Mouse (Mus musculus): Measurements from ENCODE around the gene Ikzf4. TPM values are rescaled to one million over a fixed set of nuclear protein-coding genes. Genes with fewer than 3 reads are reported as not detected.
"Not testable (repeated sequence)": the region's sequence is repeated elsewhere in the genome, so short reads cannot be mapped to it uniquely, and the experiment has no call there.

Ikzf4 gene
- total RNA-seq, 2 experiments from 2014 or later: not detected

DNA sequence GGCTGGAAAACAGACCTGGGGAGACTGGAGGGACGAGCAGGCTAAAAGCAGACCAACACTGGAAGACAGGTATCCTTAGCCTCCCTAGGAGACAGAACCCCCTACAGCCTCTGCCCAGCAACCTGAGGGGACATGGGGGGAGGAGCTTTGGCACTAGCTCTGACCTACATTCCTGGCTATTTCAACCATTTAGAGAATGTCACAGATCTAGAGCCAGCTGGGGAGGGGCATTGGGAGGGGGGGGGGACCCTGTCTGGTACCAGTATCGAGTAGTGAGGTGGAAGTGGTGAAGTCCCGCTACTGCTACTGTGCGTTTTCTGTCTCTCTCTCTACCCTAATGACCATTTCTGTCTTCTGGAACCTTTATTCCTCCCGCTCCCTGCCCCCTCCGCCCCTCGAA, 3.9 kb downstream of the Ikzf4 start:
- ATAC-seq (ENCODE audit: poor library complexity, severe bottlenecking): no peak

DNA sequence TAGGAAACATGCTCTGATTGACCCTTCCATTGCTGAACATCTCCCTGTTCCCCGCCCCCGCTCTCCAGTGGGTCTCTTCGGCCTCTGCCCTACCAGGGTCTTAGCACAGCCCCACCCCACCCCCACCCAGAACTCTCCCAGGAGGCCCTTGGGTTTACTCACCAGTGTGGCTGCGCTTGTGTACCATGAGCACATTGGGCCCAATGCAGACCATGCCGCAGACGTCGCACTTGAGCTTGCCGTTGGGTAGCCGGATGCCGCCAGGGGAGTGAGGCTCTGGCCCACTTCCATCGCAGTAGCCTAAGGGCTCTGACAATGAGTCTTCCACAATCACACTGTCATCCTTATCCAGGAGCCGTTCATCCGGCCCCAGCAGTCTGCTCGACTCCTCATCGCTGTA, 4.9 kb downstream of the Ikzf4 start:
- no peak for ATAC-seq (ENCODE audit: poor library complexity, severe bottlenecking)

- no peak for ATAC-seq (ENCODE audit: poor library complexity, severe bottlenecking)
These were observed 5.8 kb downstream of the Ikzf4 start for GRCm38 (mm10) chr10:128639999-128640398.

- peak; percentile 48 for ATAC-seq (ENCODE audit: poor library complexity, severe bottlenecking)
These were observed 8.8 kb downstream of the Ikzf4 start for GRCm38 (mm10) chr10:128637011-128637410.

- peak; percentile 81 for ATAC-seq (ENCODE audit: poor library complexity, severe bottlenecking)
These were observed 9.2 kb downstream of the Ikzf4 start for GRCm38 (mm10) chr10:128636561-128636960.

DNA sequence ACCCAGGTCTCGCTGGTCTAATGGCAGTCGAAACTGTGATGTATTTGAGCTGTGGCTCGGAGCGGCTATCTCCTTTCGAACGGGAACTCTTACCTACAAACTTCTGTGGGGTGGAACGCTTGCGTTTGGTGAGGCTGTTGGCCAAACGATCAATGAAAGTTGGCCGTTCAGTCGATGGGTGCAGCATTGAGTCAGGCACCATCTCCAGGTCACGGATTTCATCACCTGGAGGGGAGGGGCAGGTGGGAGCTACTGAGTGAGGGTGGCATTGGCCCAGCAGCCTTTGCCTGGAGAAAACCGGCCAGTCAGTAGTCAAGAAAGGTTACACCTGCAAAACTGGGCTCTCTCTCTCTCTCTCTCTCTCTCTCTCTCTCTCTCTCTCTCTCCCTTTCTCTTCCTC, 10.1 kb downstream of the Ikzf4 start:
- ATAC-seq (ENCODE audit: poor library complexity, severe bottlenecking): no peak

- ATAC-seq (ENCODE audit: poor library complexity, severe bottlenecking): no peak
These were observed 14.2 kb downstream of the Ikzf4 start for GRCm38 (mm10) chr10:128631571-128631970.

GRCm38 (mm10) chr10:128630306-128630705, 15.5 kb downstream of the Ikzf4 start:
- not testable (repeated sequence) for ATAC-seq (ENCODE audit: poor library complexity, severe bottlenecking)

GRCm38 (mm10) chr10:128629746-128630145, 16.0 kb downstream of the Ikzf4 start:
- ATAC-seq (ENCODE audit: poor library complexity, severe bottlenecking): no peak

GRCm38 (mm10) chr10:128627398-128628317, 18.1 kb downstream of the Ikzf4 start:
- ATAC-seq (ENCODE audit: poor library complexity, severe bottlenecking): no peak

GRCm38 (mm10) chr10:128626311-128627310, 19.2 kb downstream of the Ikzf4 start, which contains the start of gene Rps26:
Gene Rps26, minus strand, starts transcription at chr10:128626747.
- ATAC-seq (ENCODE audit: poor library complexity, severe bottlenecking): peak; percentile 96

DNA sequence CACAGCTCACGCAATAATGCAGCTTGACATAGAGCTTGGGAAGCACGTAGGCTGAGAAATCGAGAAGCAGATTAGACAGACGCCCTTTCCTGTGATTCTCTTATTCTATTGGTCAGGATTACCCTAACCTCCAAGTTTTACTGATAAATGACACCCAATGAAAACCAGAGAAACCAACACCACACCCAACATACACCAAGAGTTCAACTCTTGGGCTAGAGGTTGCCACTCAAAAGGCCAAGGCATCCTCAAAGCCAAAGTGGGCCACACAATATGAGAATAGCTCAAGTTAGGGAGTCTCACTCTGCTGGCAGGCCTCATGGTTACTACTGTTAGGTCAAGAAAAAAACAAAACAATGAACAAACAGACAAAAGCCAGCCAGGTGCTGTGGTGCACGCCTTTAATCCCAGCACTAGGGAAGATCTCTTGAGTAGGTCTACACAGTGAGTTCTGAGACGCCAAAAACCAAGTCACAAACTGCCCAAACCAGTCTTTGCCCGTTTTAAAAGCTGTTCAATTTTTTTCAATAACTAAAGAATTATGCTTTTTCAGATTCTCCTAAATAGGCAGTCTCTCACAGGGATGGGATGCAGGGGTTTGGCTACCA, 20.4 kb downstream of the Ikzf4 start:
- no peak for ATAC-seq (ENCODE audit: poor library complexity, severe bottlenecking)

DNA sequence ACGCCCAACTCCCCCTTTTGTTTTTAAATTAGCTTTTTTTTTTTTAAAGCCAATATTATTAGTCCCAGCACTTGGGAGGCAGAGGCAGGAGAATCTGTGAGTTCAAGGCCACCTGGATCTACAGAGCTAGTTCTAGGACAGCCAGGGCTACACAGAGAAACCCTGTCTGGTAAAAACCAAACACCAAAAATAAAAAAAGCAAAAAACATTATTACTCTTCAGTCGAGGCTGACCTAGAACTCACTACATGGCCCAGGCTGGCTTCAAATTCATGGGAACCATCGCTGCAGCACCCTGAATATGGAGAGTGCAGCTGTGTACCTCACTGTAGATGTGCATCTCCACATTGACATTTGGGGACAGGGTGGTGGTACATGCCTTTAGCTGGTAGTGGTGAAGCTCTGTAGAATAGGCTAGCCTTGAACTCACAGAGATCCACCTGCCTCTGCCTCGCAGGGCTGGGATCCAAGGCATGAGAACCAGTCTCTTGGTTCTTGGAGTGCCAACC, 22.6 kb downstream of the Ikzf4 start:
- not testable (repeated sequence) for ATAC-seq (ENCODE audit: poor library complexity, severe bottlenecking)

DNA sequence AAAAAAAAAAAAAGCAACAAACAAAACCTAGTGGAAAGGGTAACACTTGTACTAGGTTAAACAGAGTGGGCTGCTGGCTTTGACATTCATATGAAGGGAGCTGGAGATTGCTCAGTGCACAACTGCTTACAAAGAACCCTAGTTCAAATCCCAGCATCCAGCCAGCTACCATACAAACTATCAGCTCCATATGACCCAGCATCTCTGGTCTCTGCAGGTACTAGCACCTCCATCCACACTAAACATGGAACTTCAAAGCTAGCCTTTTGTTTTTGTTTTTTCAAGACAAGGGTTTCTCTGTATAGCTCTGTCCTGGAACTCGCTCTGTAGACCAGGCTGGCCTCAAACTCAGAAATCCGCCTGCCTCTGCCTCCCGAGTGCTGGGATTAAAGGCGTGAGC, 23.1 kb downstream of the Ikzf4 start:
- no peak for ATAC-seq (ENCODE audit: poor library complexity, severe bottlenecking)

DNA sequence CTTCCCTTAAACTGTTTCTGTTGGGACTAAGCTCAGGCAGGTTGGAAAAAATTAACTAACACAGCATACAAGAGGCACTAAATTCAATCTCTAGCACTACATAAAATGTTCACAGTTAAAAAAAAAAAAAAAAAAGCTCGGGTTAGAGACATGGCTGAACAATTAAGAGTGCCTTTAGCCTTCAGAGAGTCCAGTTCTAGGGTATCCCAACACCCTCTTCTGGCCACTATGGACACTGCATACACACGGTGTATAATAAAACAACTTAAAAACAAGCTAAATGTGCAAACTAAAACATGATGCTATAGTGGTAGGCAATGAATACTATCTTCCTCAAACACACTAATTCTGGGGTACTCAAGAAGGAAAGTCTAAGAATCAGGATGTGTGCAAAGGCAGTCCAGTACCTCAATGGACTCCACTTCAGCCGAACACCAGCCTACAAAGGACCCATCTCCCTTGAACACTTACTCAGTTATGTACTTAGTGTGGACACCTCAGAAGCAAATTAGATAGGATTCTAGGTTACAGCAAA, 23.7 kb downstream of the Ikzf4 start:
- no peak for ATAC-seq (ENCODE audit: poor library complexity, severe bottlenecking)

- ATAC-seq (ENCODE audit: poor library complexity, severe bottlenecking): no peak
These were observed 25.6 kb downstream of the Ikzf4 start for GRCm38 (mm10) chr10:128620241-128620640.

- not testable (repeated sequence) for ATAC-seq (ENCODE audit: poor library complexity, severe bottlenecking)
These were observed 26.6 kb downstream of the Ikzf4 start for GRCm38 (mm10) chr10:128619148-128619547.

DNA sequence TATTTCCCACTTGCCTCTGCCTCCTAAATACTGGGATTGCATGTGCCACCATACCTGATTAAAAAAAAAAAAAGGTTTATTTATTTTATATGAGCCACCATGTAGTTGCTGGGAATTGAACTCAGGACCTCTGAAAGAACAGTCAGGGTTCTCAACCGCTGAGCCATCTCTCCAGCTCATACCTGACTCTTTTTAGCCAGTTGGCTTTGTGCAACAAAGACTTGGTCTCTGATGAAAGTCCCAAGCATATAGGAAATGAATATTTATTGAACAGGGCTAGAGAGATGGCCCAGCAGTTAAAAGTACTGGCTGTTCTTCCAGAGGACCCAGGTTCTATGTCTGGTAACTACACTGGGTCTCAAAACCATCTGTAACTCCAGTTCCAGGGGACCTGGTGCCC, 27.2 kb downstream of the Ikzf4 start:
- no peak for ATAC-seq (ENCODE audit: poor library complexity, severe bottlenecking)

GRCm38 (mm10) chr10:128615798-128616448, 29.9 kb downstream of the Ikzf4 start:
- ATAC-seq (ENCODE audit: poor library complexity, severe bottlenecking): not testable (repeated sequence)

DNA sequence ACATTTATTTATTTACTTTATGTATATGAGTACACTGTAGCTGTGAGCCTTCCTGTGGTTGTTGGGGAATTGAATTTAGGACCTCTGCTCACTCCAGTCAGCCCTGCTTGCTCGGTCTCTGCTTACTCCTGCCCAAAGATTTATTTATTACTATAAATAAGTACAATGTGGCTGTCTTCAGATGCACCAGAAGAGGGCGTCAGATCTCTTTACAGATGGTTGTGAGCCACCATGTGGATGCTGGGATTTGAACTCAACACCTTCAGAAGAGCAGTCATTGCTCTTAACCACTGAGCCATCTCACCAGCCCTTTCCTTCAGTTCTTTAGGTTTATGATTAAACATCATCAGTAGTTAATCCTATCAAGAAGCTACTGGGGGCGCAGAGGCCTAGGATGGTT, 30.9 kb downstream of the Ikzf4 start:
- ATAC-seq (ENCODE audit: poor library complexity, severe bottlenecking): no peak

All from megakaryocyte, adult 5-6 weeks (primary cell).